In genomic region chr1:178850569-178850968, GRCm38 (mm10) we compare ENCODE assay signal across 15 mouse cellular contexts.
"Had no signal": no experiment of that assay in that cellular context is flagged by ENCODE, and none has a peak within 500 bp of the region (broad histone marks: within the 10 kb centered on the region; RNA-seq: fewer than 3 reads in every experiment).

No protein-coding gene starts in this region.

- H3K4me3 ChIP-seq: kidney, embryonic 15.5 days; left cerebral cortex, adult 2 months; midbrain, embryonic 12.5 days had no signal

- H3K4me2 ChIP-seq: kidney, embryonic 15.5 days; lung, embryonic 14.5 days; midbrain, embryonic 12.5 days had no signal

- H3K9ac ChIP-seq: kidney, embryonic 15.5 days; liver, embryonic 14.5 days; liver, postnatal 0 days; lung, embryonic 14.5 days; midbrain, embryonic 12.5 days had no signal

- H3K9me3 ChIP-seq: kidney, embryonic 15.5 days; midbrain, embryonic 12.5 days had no signal

- H3K36me3 ChIP-seq: kidney, embryonic 15.5 days; midbrain, embryonic 12.5 days had no signal

- ATAC-seq: liver, postnatal 0 days; lung, postnatal 0 days; midbrain, embryonic 16.5 days had no signal

- H3K27me3 ChIP-seq: kidney, embryonic 15.5 days; midbrain, embryonic 12.5 days had no signal

- H3K27ac ChIP-seq: kidney, embryonic 15.5 days; left cerebral cortex, adult 2 months; liver, embryonic 14.5 days; macrophage; midbrain, embryonic 12.5 days had no signal

- DNase-seq: kidney, adult 2 months; kidney, postnatal 10 days; kidney, postnatal 36 days; layer of hippocampus, adult 9-11 months; liver, postnatal 0 days; lung, embryonic 14.5 days; right cerebral cortex, postnatal 4 days; thymus, postnatal 36 days had no signal
